Mouse (Mus musculus) liver, adult 2 months (tissue): ENCODE measurements at regions not wholly inside any gene's neighbourhood (a gene's known extent, or its start where the extent isn't known, plus 50 kb on each side); places are given as distances from the start of the nearest gene placed in this dataset.

ENCODE experiments used
- DNase-seq: peaks from one replicate; pipeline ENCODE4 v3.0.0-alpha.2; 2011; ENCODE audit warnings: low read depth, low spot score; ENCODE audit errors: extremely low read depth
- H3K27ac ChIP-seq: fragments of 200-500 bp; replicated peaks from 2 replicates; pipeline ENCODE4 v1.5.1; 2012; ENCODE audit warnings: low read depth, mild to moderate bottlenecking, control low read depth, inconsistent platforms, low read length; ENCODE audit not compliant: insufficient read depth
- H3K27me3 ChIP-seq: fragments of 200-500 bp; 2 replicates; pipeline ENCODE4 v1.6.1; 2012; ENCODE audit warnings: mild to moderate bottlenecking, moderate library complexity, low read length, inconsistent platforms; ENCODE audit not compliant: control insufficient read depth, insufficient read depth
- H3K36me3 ChIP-seq: fragments of 200-500 bp; 2 replicates; pipeline ENCODE4 v1.6.1; 2012; ENCODE audit warnings: low read length, inconsistent platforms; ENCODE audit not compliant: control insufficient read depth, insufficient read depth
- H3K4me1 ChIP-seq: fragments of 200-500 bp; 2 replicates; pipeline ENCODE4 v1.6.1; 2011; ENCODE audit warnings: low read length; ENCODE audit not compliant: control insufficient read depth, insufficient read depth
- H3K4me3 ChIP-seq: fragments of 200-500 bp; 2 replicates; pipeline ENCODE4 v1.5.1; 2011; ENCODE audit warnings: low read depth, mild to moderate bottlenecking, control low read depth, low read length, moderate library complexity; ENCODE audit not compliant: insufficient read depth
- H3K79me2 ChIP-seq: fragments of 200-500 bp; 2 replicates; pipeline ENCODE4 v1.6.1; 2012; ENCODE audit warnings: inconsistent platforms, mild to moderate bottlenecking, low read length, moderate library complexity; ENCODE audit not compliant: control insufficient read depth, insufficient read depth
- H3K9ac ChIP-seq: fragments of 200-500 bp; 2 replicates; pipeline ENCODE4 v1.6.1; 2012; ENCODE audit warnings: low read depth, mild to moderate bottlenecking, control low read depth, inconsistent platforms, low read length
- CTCF ChIP-seq: fragments of 200-500 bp; IDR thresholded peaks from 2 replicates; pipeline ENCODE4 v1.5.1; 2011; ENCODE audit warnings: low read depth, low read length, control low read depth
- POLR2A ChIP-seq: fragments of 200-500 bp; IDR thresholded peaks from 2 replicates; pipeline ENCODE4 v1.6.1; 2011; ENCODE audit warnings: low read length, control low read depth; ENCODE audit not compliant: insufficient read depth; ENCODE audit errors: extremely low read depth
- WGBS: fragments of 180-500 bp; shearing (Covaris S2); methylation state at CpG from one replicate; pipeline ENCODE4 v1.1.7; 2018; 5-methylcytosine and 5-hydroxymethylcytosine counted together

DNA sequence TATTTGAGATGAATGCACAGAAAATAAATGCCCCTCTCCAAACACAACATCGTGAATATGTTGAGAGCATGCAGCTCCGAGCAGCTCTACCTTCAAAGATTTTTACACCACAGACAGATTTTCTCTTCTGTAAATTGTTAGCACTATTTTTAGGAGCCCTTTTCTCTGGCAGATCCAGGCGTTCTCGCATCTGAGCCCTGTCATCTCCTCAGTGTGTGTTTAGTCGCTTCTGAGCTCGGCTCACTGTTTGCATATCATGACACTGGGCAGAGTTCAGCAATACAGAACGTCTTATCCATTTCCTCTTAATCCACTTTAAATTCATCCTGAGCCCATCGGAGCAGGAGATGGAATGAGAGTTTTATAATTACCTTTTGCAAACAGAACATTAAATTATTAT, 306.5 kb downstream of the Rwdd3 start:
- H3K4me1 ChIP-seq = no peaks in the 10 kb centered on the region
- H3K27ac ChIP-seq = no peak overlapping the region
- TF ChIP-seq CTCF (no peak), POLR2A (no peak)
- no peaks in the 10 kb centered on the region for H3K36me3 ChIP-seq
- H3K4me3 ChIP-seq = no peak overlapping the region
- 34% methylated on average over 8 of the region's 8 CpGs for WGBS
- H3K79me2 ChIP-seq = no peaks in the 10 kb centered on the region
- H3K27me3 ChIP-seq = no peaks in the 10 kb centered on the region
- no peak for DNase-seq
- no peak overlapping the region for H3K9ac ChIP-seq

GRCm38 (mm10) chr3:120861641-120862040, 309.9 kb downstream of the Rwdd3 start:
- no peaks in the 10 kb centered on the region for H3K4me1 ChIP-seq
- H3K36me3 ChIP-seq = no peaks in the 10 kb centered on the region
- 66% methylated on average over 4 of the region's 4 CpGs for WGBS
- TF ChIP-seq CTCF = no peak
- TF ChIP-seq POLR2A = no peak
- H3K9ac ChIP-seq = no peak overlapping the region
- H3K79me2 ChIP-seq = no peaks in the 10 kb centered on the region
- no peak overlapping the region for H3K27ac ChIP-seq
- DNase-seq = peak; percentile 5
- no peak overlapping the region for H3K4me3 ChIP-seq
- H3K27me3 ChIP-seq = no peaks in the 10 kb centered on the region

GRCm38 (mm10) chr3:120858281-120858680, 313.2 kb downstream of the Rwdd3 start:
- DNase-seq = no peak
- H3K27ac ChIP-seq = no peak overlapping the region
- WGBS = 82% methylated on average over 13 of the region's 13 CpGs
- H3K36me3 ChIP-seq = no peaks in the 10 kb centered on the region
- TF ChIP-seq POLR2A (no peak), CTCF (no peak)
- H3K79me2 ChIP-seq = no peaks in the 10 kb centered on the region
- H3K27me3 ChIP-seq = no peaks in the 10 kb centered on the region
- H3K4me1 ChIP-seq = no peaks in the 10 kb centered on the region
- H3K9ac ChIP-seq = no peak overlapping the region
- H3K4me3 ChIP-seq = no peak overlapping the region

DNA sequence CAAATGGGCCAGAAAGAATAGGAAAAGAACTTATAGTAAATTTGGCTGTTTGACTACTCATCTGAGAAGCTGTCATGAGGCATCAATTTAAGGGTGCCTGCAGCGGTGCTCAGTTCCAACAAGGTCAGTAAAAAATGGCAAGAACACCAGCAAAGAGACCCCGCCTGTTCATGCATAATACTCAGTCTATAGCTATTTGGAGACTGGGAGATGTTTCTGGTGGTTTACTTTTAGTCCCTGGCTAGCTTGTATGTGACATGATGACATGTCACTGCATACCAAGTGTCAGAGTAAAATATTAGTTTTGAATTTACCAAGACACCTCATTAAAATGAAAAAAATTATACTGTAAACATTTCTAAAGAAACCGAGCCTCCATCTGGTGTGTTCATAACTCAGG, 317.2 kb downstream of the Rwdd3 start:
- H3K4me1 ChIP-seq = no peaks in the 10 kb centered on the region
- H3K4me3 ChIP-seq = no peak overlapping the region
- H3K27me3 ChIP-seq = no peaks in the 10 kb centered on the region
- 79% methylated on average over 3 of the region's 3 CpGs for WGBS
- DNase-seq = no peak
- no peak for TF ChIP-seq POLR2A
- no peak for TF ChIP-seq CTCF
- H3K36me3 ChIP-seq = no peaks in the 10 kb centered on the region
- H3K79me2 ChIP-seq = no peaks in the 10 kb centered on the region
- H3K9ac ChIP-seq = no peak overlapping the region
- H3K27ac ChIP-seq = no peak overlapping the region

- H3K27ac ChIP-seq = no peak overlapping the region
- WGBS = 97% methylated on average over 2 of the region's 2 CpGs
- H3K4me1 ChIP-seq = no peaks in the 10 kb centered on the region
- no peaks in the 10 kb centered on the region for H3K36me3 ChIP-seq
- no peak for TF ChIP-seq POLR2A
- no peak for TF ChIP-seq CTCF
- no peaks in the 10 kb centered on the region for H3K79me2 ChIP-seq
- H3K27me3 ChIP-seq = no peaks in the 10 kb centered on the region
- H3K9ac ChIP-seq = no peak overlapping the region
- no peak for DNase-seq
- H3K4me3 ChIP-seq = no peak overlapping the region
Measured at GRCm38 (mm10) chr3:120843623-120844022, 327.9 kb downstream of the Rwdd3 start.

DNA sequence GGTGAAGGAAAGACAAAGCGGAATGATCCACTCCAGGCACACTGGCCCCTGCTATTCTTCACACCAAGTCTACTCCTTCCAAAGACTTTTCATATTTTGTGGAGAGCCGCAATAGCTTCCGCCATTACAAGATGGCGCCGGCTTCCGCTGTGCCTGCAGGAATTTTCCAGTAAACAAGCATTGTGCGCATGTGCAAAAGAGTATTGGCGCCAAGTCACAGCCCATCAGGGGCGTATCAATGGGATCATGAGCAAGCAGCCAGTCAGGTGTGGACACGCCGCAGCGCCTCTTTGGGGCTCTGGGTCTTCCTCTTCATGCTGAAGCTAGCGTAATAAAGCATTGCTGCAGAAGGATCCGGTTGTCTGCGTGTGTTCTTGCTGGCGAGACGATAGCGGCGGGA, 348.0 kb downstream of the Rwdd3 start:
- H3K27me3 ChIP-seq = no peaks in the 10 kb centered on the region

More for the DNA sequence above, 348.0 kb downstream of the Rwdd3 start:
- H3K36me3 ChIP-seq = no peaks in the 10 kb centered on the region
- H3K4me3 ChIP-seq = no peak overlapping the region
- no peak overlapping the region for H3K9ac ChIP-seq
- no peak overlapping the region for H3K27ac ChIP-seq
- no peak for TF ChIP-seq POLR2A
- no peak for TF ChIP-seq CTCF
- no peaks in the 10 kb centered on the region for H3K4me1 ChIP-seq
- WGBS = 91% methylated on average over 19 of the region's 19 CpGs
- DNase-seq = no peak
- no peaks in the 10 kb centered on the region for H3K79me2 ChIP-seq
